Mouse (Mus musculus): Measurements from ENCODE around the gene Gm1110.
"Not testable (repeated sequence)": the region's sequence is repeated elsewhere in the genome, so short reads cannot be mapped to it uniquely, and the experiment has no call there.

The Gm1110 gene

GRCm38 (mm10) chr9:26922909-26923526, at the start of gene Gm1110:
Gm1110 (minus strand) TSS chr9:26923111.
- DNase-seq (ENCODE audit: low spot score in 2 of 2) = no peak

- no peak for DNase-seq (ENCODE audit: low spot score in 2 of 2)
Observed at GRCm38 (mm10) chr9:26947790-26948189, 24.9 kb upstream of the Gm1110 start.

- DNase-seq (ENCODE audit: low spot score in 2 of 2) = no peak
Observed at GRCm38 (mm10) chr9:26924146-26924545, 1.2 kb upstream of the Gm1110 start.

GRCm38 (mm10) chr9:26919778-26920177, 3.1 kb downstream of the Gm1110 start:
- no peak for DNase-seq (ENCODE audit: low spot score in 2 of 2)

DNA sequence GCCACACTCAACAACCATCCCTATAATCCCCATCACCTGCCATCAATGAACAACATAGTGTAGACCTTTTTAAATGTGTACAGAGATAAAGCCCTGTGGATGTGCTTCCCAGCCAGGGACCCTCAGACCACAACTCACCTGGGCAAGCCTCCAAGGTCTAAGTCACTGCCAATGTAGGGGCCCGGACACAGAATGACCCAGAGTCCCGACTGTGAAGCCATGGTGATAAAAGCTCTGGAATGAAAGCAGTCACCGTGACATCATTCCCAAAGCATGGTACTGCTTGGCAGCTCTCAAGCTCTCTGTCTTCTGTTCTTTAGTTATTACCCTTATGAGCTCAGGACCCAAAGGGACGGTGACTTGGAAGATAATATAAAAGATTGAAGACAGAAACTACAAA, 9.8 kb downstream of the Gm1110 start:
- no peak for DNase-seq (ENCODE audit: low spot score in 2 of 2)

- no peak for DNase-seq (ENCODE audit: low spot score in 2 of 2)
Observed at GRCm38 (mm10) chr9:26911251-26911650, 11.7 kb downstream of the Gm1110 start.

- not testable (repeated sequence) for DNase-seq (ENCODE audit: low spot score in 2 of 2)
Observed at GRCm38 (mm10) chr9:26869856-26870255, 53.1 kb downstream of the Gm1110 start.

GRCm38 (mm10) chr9:26860751-26861150, 62.2 kb downstream of the Gm1110 start, which contains the start of gene Glb1l3:
Glb1l3 (minus strand) TSS chr9:26860890.
- no peak for DNase-seq (ENCODE audit: low spot score in 2 of 2)

GRCm38 (mm10) chr9:26831089-26831488, 91.8 kb downstream of the Gm1110 start:
- DNase-seq (ENCODE audit: low spot score in 2 of 2) = no peak

Measured in natural killer cell, adult 2 months (primary cell).